Mouse (Mus musculus): ENCODE measurements at regions not wholly inside any gene's neighbourhood (a gene's known extent, or its start where the extent isn't known, plus 50 kb on each side); places are given as distances from the start of the nearest gene placed in this dataset.

GRCm38 (mm10) chr9:115570998-115571397 lies 260.8 kb upstream of the Stt3b start:
- Histone ChIP-seq H3K9ac (replicated peaks; ENCODE audit: low read length) (no peak overlapping the region), H3K27me3 (ENCODE audit: insufficient read depth, low read length) (no peaks in the 10 kb centered on the region), H3K4me1 (ENCODE audit: insufficient read depth, low read length) (no peaks in the 10 kb centered on the region), H3K9me3 (ENCODE audit: low read length) (no peaks in the 10 kb centered on the region), H3K36me3 (ENCODE audit: insufficient read depth, low read length) (no peaks in the 10 kb centered on the region), H3K4me3 (ENCODE audit: low read length) (no peak overlapping the region), H3K4me2 (ENCODE audit: low read depth, low read length) (no peak overlapping the region), H3K27ac (no peak overlapping the region)
- no peak for ATAC-seq
- 80% methylated on average over 4 of the region's 4 CpGs for whole genome bisulfite sequencing
- DNase-seq (ENCODE audit: low spot score), result no peak
- TF ChIP-seq CTCF (IDR thresholded peaks at IDR 0.05; ENCODE audit: low read depth), result no peak

GRCm38 (mm10) chr9:115581116-115581515 lies 270.9 kb upstream of the Stt3b start:
- ATAC-seq (0 out of 2 replicates have a peak, but pooled peaks have one; percentile 27), DNase-seq (ENCODE audit: low spot score) (peak; percentile 67)
- Histone ChIP-seq H3K27me3 (ENCODE audit: insufficient read depth, low read length) (no peaks in the 10 kb centered on the region), H3K36me3 (ENCODE audit: insufficient read depth, low read length) (no peaks in the 10 kb centered on the region), H3K9me3 (ENCODE audit: low read length) (no peaks in the 10 kb centered on the region), H3K27ac (no peak overlapping the region), H3K4me2 (ENCODE audit: low read depth, low read length) (no peak overlapping the region), H3K9ac (replicated peaks; ENCODE audit: low read length) (no peak overlapping the region), H3K4me1 (ENCODE audit: insufficient read depth, low read length) (no peaks in the 10 kb centered on the region), H3K4me3 (ENCODE audit: low read length) (no peak overlapping the region)
- 67% methylated on average over 3 of the region's 3 CpGs for WGBS
- TF ChIP-seq CTCF (IDR thresholded peaks at IDR 0.05; ENCODE audit: low read depth), result no peak

- DNase-seq (ENCODE audit: low spot score), result no peak
- no peak for TF ChIP-seq CTCF (IDR thresholded peaks at IDR 0.05; ENCODE audit: low read depth)
Measured at GRCm38 (mm10) chr9:115583548-115583947, 273.3 kb upstream of the Stt3b start.

GRCm38 (mm10) chr9:115584874-115585273 lies 274.7 kb upstream of the Stt3b start:
- Histone ChIP-seq H3K36me3 (ENCODE audit: insufficient read depth, low read length) (no peaks in the 10 kb centered on the region), H3K4me3 (ENCODE audit: low read length) (no peak overlapping the region), H3K27me3 (ENCODE audit: insufficient read depth, low read length) (no peaks in the 10 kb centered on the region), H3K4me1 (ENCODE audit: insufficient read depth, low read length) (no peaks in the 10 kb centered on the region), H3K9me3 (ENCODE audit: low read length) (no peaks in the 10 kb centered on the region), H3K4me2 (ENCODE audit: low read depth, low read length) (no peak overlapping the region), H3K9ac (replicated peaks; ENCODE audit: low read length) (no peak overlapping the region), H3K27ac (no peak overlapping the region)
- no peak for DNase-seq (ENCODE audit: low spot score)
- no peak for TF ChIP-seq CTCF (IDR thresholded peaks at IDR 0.05; ENCODE audit: low read depth)
- WGBS, result 83% methylated on average over 7 of the region's 7 CpGs
- ATAC-seq, result no peak

More at GRCm38 (mm10) chr9:115583548-115583947, 273.3 kb upstream of the Stt3b start:
- Histone ChIP-seq H3K4me3 (ENCODE audit: low read length) (no peak overlapping the region), H3K36me3 (ENCODE audit: insufficient read depth, low read length) (no peaks in the 10 kb centered on the region), H3K9me3 (ENCODE audit: low read length) (no peaks in the 10 kb centered on the region), H3K9ac (replicated peaks; ENCODE audit: low read length) (no peak overlapping the region), H3K4me1 (ENCODE audit: insufficient read depth, low read length) (no peaks in the 10 kb centered on the region), H3K4me2 (ENCODE audit: low read depth, low read length) (no peak overlapping the region), H3K27ac (no peak overlapping the region), H3K27me3 (ENCODE audit: insufficient read depth, low read length) (no peaks in the 10 kb centered on the region)
- 90% methylated on average over 11 of the region's 11 CpGs for WGBS
- ATAC-seq, result no peak

- Histone ChIP-seq H3K4me1 (ENCODE audit: insufficient read depth, low read length) (no peaks in the 10 kb centered on the region), H3K27me3 (ENCODE audit: insufficient read depth, low read length) (no peaks in the 10 kb centered on the region), H3K27ac (no peak overlapping the region), H3K4me2 (ENCODE audit: low read depth, low read length) (no peak overlapping the region), H3K9ac (replicated peaks; ENCODE audit: low read length) (no peak overlapping the region), H3K36me3 (ENCODE audit: insufficient read depth, low read length) (no peaks in the 10 kb centered on the region), H3K4me3 (ENCODE audit: low read length) (no peak overlapping the region), H3K9me3 (ENCODE audit: low read length) (no peaks in the 10 kb centered on the region)
- no peak for TF ChIP-seq CTCF (IDR thresholded peaks at IDR 0.05; ENCODE audit: low read depth)
- 48% methylated on average over 5 of the region's 5 CpGs for WGBS
- ATAC-seq (no peak), DNase-seq (ENCODE audit: low spot score) (no peak)
Measured at GRCm38 (mm10) chr9:115592466-115592865, 282.2 kb upstream of the Stt3b start.

- Histone ChIP-seq H3K9ac (replicated peaks; ENCODE audit: low read length) (no peak overlapping the region), H3K4me2 (ENCODE audit: low read depth, low read length) (no peak overlapping the region), H3K36me3 (ENCODE audit: insufficient read depth, low read length) (no peaks in the 10 kb centered on the region), H3K27ac (no peak overlapping the region), H3K4me3 (ENCODE audit: low read length) (no peak overlapping the region), H3K4me1 (ENCODE audit: insufficient read depth, low read length) (no peaks in the 10 kb centered on the region; the same call in none of the 2 replicates), H3K27me3 (ENCODE audit: insufficient read depth, low read length) (no peaks in the 10 kb centered on the region), H3K9me3 (ENCODE audit: low read length) (no peaks in the 10 kb centered on the region)
- 84% methylated on average over 9 of the region's 9 CpGs for WGBS
- DNase-seq (ENCODE audit: low spot score), result no peak
- TF ChIP-seq CTCF (IDR thresholded peaks at IDR 0.05; ENCODE audit: low read depth), result no peak
- ATAC-seq, result no peak
Measured at GRCm38 (mm10) chr9:115600228-115600627, 290.0 kb upstream of the Stt3b start.

- no peaks in the 10 kb centered on the region; the same call in none of the 2 replicates for H3K4me1 ChIP-seq (ENCODE audit: insufficient read depth, low read length)
- no peaks in the 10 kb centered on the region for H3K27me3 ChIP-seq (ENCODE audit: insufficient read depth, low read length)
- 84% methylated on average over 2 of the region's 2 CpGs for WGBS
- no peak overlapping the region for H3K27ac ChIP-seq
- no peaks in the 10 kb centered on the region for H3K9me3 ChIP-seq (ENCODE audit: low read length)
- ATAC-seq (no peak), DNase-seq (ENCODE audit: low spot score) (no peak)
- H3K4me3 ChIP-seq (ENCODE audit: low read length), result no peak overlapping the region
- no peak for TF ChIP-seq CTCF (IDR thresholded peaks at IDR 0.05; ENCODE audit: low read depth)
- no peaks in the 10 kb centered on the region for H3K36me3 ChIP-seq (ENCODE audit: insufficient read depth, low read length)
- H3K9ac ChIP-seq (replicated peaks; ENCODE audit: low read length), result no peak overlapping the region
- H3K4me2 ChIP-seq (ENCODE audit: low read depth, low read length), result no peak overlapping the region
Measured at GRCm38 (mm10) chr9:115600826-115601225, 290.6 kb upstream of the Stt3b start.

Data from hindbrain, postnatal 0 days (tissue).